Mouse (Mus musculus) ZHBTc4 (cell line): Measurements from ENCODE around the gene Arhgap21.

Source experiments
- DNase-seq: peaks from one replicate; pipeline ENCODE4 v3.0.0-alpha.2; 2011; ENCODE audit warnings: low read depth, low spot score

Arhgap21 gene

GRCm38 (mm10) chr2:20968441-20969200 is at the start of gene Arhgap21:
Gene Arhgap21 (minus strand): TSS chr2:20968881.
- DNase-seq = peak; percentile 73

DNA sequence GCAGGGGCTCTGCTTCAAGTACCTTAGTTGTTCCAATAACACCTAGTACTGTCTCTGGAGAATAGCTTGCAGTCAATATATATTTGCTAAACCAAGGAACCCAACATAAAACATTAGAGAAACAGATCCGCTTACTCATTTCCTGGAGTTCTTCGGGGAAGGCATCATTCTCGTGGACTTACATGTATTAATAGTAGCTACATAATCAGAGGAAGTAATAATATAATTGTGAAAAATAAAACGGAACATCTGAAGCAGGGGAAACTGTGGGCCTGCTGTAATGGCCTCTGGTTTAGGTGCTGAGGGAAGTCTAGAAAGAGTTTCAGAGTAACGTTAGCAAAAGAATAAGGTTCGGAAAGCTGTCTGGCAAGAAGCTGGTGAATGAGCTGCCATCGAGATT is 47.9 kb upstream of the Arhgap21 start:
- no peak for DNase-seq

GRCm38 (mm10) chr2:21010806-21011397 is 42.2 kb upstream of the Arhgap21 start:
- peak; percentile 33 for DNase-seq

DNA sequence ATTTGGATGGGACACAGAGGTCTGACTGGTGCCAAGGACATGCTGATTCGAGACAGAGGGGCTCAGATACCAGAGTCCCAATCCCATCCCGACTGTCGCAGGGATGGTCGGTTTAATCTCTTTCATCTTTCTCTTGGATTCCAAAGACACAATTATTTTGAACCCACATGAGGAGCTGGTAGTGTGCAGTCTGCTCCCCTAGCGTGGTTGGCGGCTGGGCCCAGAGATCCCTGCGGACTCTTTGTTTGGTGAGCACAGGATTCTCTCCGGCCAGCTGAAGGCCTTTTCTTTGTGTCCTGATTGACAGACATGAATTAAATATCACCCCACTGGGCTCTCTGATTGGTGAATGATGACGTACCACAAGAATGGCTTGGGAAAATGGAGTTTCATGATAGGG is 41.5 kb upstream of the Arhgap21 start:
- peak; percentile 34 for DNase-seq

- DNase-seq = no peak
Measured at GRCm38 (mm10) chr2:21009258-21010140, 40.8 kb upstream of the Arhgap21 start.

GRCm38 (mm10) chr2:21002538-21002937 is 33.9 kb upstream of the Arhgap21 start:
- no peak for DNase-seq

GRCm38 (mm10) chr2:21001156-21001555 is 32.5 kb upstream of the Arhgap21 start:
- no peak for DNase-seq

DNA sequence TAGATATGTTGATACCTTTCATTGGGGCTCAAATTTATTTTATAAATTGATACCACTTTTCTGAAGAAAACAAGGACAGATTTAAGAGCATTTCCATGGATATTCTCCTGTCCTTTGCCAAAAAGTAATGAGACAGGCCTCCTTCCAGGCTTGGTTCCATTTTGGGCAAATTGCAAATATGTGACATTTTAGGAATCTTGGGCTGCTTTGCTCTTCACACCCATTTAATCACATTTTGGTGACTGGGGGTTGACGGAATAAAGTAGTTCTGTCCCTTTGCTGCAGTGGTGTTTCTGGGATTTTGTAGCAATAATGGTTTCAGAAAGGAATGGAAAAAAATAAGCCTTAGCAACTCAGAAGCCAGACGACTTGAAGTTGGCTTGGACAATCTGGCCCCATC is 26.9 kb upstream of the Arhgap21 start:
- DNase-seq = no peak

GRCm38 (mm10) chr2:20991508-20991907 is 22.8 kb upstream of the Arhgap21 start:
- DNase-seq = peak; percentile 83

DNA sequence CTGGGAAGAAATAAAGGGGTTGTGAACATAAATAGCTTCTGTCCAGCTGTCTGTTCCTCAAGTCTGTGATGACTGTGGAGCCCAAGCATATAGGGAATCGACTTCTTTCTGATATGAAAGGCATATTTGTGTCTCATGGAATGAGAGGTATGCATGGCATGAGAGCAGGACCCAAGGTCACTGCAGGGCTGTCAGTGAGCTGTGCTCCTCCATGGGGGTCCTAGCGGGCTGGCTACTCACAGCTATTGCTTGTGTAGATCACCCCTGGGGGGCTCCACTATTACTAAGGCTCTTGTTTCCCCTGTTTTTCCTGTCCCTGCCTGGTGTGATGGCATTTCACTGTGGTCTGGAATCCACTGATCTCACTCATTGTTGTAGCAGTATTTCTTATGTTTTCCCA is 22.2 kb upstream of the Arhgap21 start:
- DNase-seq = no peak

- no peak for DNase-seq
Measured at GRCm38 (mm10) chr2:20990056-20990455, 21.4 kb upstream of the Arhgap21 start.

GRCm38 (mm10) chr2:20987822-20988221 is 19.1 kb upstream of the Arhgap21 start:
- no peak for DNase-seq

DNA sequence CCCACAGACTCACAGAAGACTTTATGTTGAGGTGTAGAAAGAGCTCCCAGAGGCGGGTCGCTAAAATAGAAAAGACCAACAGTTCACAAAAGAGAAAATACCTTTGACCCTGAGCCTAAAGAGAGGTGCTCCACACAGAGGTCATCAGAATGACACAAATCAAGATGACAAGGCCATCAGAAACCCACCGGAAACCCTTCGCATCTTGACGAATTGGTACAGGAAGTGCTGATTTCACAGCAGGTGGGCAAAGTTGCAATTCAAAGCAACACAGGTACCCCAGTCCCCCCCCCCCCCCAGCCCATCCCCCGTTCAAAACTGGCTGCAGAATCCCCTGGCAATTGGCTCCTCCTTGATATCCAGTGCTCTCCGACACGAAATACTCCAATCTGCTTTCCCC is 10.0 kb upstream of the Arhgap21 start:
- DNase-seq = no peak

DNA sequence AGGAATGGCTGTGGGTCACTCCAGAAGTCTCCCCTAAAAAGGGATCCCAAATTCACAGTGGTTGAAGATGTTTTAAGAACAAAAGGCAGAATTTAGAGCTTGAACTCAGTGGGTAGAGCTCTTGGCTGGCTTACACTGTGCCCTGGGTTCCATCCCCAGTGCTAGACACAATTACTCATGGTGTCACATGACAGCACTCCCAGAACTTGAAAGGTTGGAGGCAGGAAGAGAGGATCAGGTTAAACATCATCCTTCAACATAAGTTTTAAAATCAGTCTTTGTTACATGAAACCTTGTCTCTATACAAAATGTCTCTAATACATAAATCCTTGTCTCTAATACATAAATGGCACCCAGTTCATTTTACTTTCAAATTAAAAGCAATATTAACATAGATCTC is 8.4 kb upstream of the Arhgap21 start:
- no peak for DNase-seq

- DNase-seq = no peak
Measured at GRCm38 (mm10) chr2:20973513-20973912, 4.8 kb upstream of the Arhgap21 start.

DNA sequence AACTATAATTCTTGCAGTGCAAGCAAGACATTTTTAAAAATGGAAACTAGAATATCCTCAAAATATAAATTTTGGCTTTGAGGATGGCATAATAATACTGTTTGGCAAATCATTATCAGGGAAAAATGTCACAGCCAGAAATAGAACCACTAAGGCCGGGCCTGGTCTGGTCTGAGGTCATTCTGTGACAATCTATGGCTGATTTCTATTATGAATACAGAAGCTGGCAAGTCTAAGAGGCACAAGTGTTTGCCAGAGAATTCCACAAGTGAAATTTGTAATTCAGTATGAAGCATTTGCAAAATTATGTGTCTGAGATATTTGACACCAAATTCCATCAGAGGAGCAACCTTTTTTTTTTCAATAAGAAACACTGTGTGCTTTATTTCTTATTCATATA is 3.5 kb upstream of the Arhgap21 start:
- no peak for DNase-seq

- DNase-seq = no peak
Measured at GRCm38 (mm10) chr2:20971628-20972027, 2.9 kb upstream of the Arhgap21 start.

GRCm38 (mm10) chr2:20969201-20970200 is 820 bp upstream of the Arhgap21 start:
- peak; percentile 98 for DNase-seq

- peak; percentile 64 for DNase-seq
Measured at GRCm38 (mm10) chr2:20967646-20968351, 882 bp downstream of the Arhgap21 start.

GRCm38 (mm10) chr2:20967101-20967645 is 1.5 kb downstream of the Arhgap21 start:
- DNase-seq = peak; percentile 56
